Mouse (Mus musculus) cerebellum, postnatal 25 days (tissue): ENCODE measurements at regions not wholly inside any gene's neighbourhood (a gene's known extent, or its start where the extent isn't known, plus 50 kb on each side); places are given as distances from the start of the nearest gene placed in this dataset.

ENCODE experiments used
- DNase-seq, 2 experiments: peaks; one replicate each; pipeline ENCODE4 v3.0.0; 2021; ENCODE audit warnings: mixed read lengths in 2 of 2

DNA sequence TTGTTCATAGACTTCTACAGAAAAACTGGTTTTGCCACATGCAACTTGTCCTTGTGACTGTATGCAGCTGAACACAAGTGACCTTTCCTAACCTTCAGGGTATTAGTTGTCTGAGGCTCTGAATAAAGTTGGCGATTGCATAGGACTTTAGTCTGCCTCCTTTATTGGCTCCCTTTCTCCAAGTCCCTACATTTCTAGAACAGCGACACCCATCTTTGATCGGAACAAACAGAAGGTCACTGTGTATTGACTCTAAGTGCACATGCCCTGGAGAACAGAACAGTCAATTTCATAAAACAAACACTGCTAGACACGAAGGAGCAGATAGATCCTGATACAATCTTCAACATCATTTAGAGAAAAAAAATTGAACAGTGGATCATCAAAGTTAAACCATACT is 60.2 kb upstream of the Rbms3 start:
- DNase-seq, result no peak
